Mouse (Mus musculus): ENCODE results near the gene Josd1. TPM values are rescaled to one million over a fixed set of nuclear protein-coding genes. Genes with fewer than 3 reads are reported as not detected.
A peak's percentile ranks its signal among the peaks of the same experiment; 100 is the strongest.
"Not testable (repeated sequence)": the region's sequence is repeated elsewhere in the genome, so short reads cannot be mapped to it uniquely, and the experiment has no call there.

Gene Josd1
- total RNA-seq, 2 experiments from 2014 or later, result 12.1 to 16.0 TPM

DNA sequence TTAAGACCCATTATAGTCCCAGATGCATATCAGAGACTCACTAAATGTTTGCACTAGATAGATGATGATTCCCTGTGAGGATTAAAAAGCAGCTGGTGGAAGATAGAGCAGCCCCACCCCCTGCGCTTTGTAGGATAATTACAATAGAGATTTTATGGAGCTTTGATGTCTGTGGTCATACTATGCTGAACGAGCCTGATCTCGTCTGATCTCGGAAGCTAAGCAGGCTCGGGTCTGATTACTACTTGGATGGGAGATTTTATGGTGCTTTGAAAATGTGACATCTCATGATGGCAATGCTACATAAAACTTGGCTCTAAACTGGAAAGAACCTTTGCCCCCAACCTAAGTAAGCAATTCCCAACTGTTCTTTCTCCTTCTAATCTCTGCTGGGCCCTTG lies 4.6 kb upstream of the Josd1 start:
- no peak for DNase-seq

DNA sequence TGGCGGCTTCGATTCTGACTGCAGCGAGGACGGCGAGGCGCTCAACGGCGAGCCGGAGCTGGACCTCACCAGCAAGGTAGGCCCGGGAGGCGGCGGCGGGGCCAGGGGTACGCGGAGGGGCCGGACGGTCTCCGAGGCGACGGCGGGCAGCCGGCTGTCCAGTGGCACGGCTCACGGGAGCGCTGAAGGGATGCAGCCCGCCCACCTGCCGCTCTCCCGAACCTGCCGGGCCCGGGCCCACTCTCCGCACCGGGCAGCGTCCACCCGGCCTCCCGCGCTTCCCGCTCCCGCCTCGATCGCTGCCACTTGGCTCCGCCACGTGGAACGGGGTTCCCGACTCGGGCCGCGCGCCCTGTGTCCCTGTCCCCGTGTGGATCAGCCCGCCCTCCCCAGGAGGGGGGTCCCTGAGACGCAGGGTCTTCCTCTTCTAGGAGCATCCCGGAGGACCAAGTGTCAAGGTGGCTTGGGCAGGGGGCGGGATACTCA lies 3.3 kb upstream of the Josd1 start:
- peak; percentile 53 for DNase-seq

DNA sequence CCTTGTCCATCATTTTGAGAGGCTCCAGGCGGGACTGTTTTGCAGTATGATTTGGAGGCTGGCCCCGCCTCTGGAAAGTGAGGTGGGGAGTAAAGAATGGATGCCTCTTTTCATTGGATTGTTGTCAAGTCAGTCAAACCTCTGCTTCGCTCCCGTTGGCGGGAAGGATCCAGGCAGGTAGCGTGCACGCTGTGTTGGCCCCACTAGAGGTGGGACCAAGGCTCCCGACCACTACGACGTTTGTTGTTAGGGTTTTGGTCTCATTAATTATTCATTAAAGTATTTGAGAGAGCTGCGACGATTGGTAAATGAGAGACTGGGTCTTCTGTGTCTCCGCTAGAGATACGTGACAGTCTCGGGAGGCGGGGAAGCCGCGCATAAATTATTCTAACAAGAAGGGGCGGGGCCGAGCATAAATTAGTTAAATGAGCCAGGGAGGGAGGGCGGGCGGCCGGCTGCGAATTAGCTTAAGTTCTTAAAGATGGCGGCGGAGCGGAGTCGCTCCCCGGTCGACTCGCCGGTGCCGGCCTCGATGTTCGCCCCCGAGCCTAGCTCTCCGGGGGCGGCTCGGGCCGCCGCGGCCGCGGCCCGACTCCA lies 2.8 kb upstream of the Josd1 start, which contains the start of gene Gtpbp1:
Gene Gtpbp1, plus strand, starts transcription at position 420 of the 597 bp plus-strand sequence.
- DNase-seq, result peak; percentile 98

DNA sequence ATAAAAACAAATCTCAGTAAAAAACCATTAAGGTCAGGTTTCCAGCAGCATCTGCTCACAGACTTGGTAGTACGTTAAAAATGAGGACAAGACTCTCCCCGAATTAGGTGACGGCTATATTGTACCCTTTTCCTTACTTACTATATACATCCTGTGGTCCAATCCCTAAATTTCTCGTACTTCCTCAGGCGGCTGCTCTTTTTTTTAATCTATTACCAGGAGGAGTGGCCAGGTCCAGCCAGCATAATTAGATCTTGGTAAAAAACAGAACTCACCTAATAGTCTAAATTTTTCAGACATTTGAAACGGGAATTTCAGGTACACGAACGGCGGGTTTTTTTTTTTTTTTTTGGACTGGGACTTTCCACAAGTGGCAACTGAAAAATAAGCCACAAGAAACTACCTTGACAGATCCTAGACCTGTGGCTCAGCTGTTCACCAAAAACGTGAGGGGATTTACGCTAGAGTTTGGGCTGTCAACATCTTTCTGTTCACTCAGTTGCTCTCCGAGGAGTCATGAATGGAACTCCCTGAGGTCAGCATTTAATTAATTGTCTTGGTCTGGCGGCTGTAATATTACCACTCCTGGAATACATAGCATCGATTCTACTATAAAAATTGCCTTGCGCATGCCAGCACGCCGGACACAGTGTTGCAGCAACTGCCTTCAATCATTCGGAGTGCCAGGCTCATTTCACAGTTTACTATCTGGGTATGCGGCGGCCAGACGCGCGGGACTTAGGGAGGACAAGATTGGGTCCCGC lies 2.1 kb upstream of the Josd1 start:
- DNase-seq, result no peak

DNA sequence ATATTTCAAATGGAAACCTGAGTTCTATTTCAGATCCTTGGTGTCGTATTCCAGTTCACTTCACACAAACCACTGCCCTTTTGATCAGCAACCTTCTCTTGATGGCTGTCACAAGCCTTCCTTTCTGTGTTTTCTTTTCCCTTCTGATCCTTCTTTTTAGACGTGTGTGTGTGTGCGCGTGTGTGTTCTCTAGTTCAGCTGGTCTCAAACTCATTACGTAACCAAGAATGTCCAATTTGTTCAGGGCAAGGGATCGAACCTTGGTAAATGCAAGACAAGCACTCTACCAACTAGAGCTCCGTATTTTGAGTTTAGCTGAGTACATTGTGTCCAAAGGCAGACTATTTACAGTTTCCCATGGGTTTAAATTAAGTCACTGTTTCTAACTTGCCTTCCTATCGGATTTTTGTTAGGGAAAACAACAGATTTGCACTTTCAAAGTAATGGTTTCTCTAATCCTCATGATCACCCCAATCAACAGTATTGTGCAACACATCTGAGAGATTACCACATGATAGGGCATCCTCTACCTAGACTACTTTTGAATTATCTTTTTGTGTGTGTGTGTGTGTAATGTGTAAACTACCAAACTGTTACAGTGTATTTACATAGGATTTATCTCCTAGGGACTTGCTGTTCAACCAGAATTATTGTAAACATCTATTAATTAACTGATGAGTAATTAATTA lies 693 bp upstream of the Josd1 start:
- DNase-seq, result no peak

DNA sequence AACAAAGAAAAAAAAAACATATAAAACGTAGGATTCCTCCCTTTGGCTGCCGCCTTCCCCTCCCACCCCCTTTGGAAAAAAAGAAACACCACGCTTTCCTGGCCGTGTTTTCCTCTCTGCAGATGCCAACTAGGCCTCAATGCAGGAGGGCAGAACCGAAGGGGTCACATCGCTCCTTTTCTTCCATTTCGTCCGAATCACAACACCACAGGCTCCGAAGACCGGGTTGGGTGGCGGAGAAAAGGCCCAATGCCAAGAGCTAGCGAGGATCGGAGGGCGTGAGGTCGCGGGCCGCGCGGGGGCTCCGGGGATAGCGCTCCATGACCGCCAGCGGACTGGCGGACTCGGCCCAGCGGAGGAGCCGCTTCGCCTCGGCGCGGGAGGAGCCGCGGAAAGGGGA lies 544 bp downstream of the Josd1 start:
- no peak for DNase-seq

DNA sequence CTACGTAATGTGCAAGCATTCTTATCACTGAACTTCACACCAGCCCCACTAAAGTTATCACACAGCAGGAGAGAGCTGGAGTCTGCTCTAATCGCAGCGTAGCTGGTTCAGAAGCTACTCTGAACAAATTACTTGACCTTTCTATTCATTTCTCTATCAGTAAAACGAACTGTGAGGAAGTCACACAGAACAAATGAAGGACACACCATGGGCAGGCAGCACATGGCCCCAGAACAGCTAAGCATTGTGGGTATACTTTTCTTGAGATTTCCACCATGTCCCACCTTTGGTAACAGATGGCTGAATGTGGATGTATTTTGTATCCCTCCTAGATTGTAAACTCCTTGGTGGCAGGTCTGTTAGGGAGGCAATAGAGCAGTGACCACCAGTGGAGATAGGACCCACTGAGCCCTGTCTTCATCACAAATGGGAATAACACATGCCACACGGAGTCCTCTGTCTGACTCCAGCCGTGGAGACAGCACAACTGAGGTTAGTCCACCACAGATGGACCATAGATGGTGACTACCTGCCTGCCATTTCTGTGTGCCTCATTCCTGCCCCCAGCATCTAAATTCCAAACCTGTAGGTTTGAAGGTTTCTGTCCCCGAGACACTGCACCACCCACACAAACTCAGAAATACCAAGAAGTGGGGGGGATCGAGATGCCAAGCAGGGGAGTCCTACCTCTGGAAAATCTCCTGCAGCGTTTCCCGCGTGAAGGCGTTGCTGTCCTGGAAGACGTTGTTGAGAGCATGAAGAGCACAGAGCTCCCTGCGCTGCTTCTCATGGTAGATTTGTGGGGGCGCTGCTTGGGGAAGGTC lies 1.5 kb downstream of the Josd1 start:
- no peak for DNase-seq

DNA sequence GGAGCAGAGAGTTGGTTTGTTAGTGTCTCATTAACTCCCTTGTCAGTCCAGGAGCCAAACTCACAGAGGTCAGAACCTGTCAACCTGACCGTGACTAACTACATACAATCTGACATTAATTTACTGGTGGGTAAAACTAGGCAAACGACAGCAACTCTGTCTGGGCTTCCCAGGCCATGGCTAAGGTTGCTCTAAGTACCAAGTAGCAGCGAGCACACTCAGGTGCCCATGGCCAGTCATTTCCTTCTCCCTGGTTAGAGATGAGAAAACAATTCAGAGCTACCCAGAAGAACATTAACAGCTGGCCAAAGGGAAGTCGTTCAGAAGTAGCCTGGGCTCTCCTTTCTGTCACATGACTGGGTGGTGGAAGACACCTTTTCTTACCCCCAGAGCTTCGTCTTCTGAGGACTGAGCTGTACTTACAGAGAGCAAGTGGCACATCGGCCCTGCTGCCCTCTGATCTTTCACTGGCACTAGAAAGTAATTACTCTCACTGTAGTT lies 2.5 kb downstream of the Josd1 start:
- no peak for DNase-seq

DNA sequence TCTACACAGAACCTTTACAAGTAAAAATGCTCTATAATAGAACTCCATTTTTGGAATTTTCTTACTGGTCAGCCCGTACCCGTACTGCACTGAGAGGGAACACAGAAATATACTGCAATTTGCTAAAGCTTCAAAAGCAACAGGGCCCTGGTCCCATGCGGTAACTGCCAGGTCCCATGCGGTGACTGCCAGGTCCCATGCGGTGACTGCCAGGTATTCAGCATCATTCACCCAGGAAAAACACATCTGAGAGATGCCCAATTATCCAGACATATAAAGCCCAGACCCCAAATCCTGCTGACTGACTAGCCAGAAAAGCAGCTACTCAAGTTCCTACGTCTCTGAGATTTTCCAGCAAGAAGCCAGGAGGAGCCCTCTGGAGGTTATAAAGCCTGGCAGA lies 3.1 kb downstream of the Josd1 start:
- DNase-seq, result no peak

DNA sequence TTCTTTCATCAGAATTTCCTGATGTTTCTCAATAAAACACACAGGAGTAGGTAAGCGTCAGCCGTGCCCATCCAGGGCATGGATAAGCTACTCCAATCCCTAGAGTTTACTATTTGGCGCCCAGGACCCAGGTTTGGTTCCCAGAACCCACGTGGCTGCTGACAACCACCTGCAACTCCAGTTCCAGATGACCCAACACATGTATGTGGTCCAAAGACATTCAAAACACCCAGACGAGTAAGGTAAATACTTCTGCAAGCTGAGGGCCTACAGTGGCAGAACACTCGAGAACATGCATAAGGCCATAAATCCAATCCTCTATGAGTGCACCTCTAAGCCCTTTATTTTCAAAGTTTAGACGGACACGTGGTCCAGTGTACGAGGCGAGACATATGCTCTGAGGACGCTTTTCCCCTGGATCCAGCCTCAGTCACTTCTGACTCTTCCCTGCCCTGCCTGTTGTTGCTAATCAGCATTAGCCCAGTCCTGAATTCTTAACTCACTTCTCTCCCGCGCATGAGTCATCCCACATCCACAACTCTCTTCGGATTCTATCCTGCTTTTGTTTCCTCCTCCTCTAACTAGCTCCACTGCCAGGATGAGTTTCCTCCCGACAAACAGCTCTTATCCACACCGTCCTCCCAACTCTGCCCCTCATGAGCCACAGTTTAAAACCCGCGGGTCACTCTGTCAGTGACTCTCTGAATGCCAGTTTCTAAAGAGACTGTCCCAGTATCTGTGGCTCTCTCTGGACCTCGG lies 3.8 kb downstream of the Josd1 start:
- no peak for DNase-seq

DNA sequence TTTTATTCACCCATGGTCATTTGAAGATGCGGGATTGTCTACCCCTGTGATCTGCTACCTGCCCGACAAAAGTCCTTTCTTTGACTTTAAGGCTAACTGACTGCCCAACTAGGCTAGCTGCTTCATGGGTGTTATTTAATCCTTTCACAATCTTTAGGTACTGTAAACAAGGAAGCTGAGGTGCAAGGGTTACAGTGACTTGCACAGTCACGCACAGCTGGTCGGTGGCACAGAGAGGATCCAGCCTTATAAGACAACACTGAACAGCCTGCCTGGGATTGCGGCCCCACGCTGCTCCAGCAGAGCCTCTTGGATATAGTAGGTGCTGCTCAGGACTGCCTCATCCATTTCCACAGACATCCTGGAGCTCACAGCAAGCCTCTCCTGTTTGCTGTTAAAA lies 4.6 kb downstream of the Josd1 start:
- no peak for DNase-seq

DNA sequence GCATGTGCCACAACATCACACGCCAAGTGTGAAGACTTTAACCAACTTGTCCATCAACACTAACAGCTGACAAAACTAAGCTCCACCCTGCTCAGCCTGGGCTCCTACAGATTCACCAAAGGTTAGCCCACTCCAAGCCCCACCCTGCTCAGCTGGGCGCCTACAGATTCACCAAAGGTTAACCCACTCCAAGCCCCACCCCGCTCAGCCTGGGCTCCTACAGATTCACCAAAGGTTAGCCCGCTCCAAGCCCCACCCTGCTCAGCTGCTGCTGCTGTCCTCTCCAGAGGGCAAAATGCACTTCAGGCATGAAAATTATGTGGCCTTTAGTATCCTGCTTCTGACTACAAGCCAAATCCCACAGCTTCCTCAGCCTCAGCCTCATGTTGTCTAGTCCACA lies 5.7 kb downstream of the Josd1 start:
- no peak for DNase-seq

DNA sequence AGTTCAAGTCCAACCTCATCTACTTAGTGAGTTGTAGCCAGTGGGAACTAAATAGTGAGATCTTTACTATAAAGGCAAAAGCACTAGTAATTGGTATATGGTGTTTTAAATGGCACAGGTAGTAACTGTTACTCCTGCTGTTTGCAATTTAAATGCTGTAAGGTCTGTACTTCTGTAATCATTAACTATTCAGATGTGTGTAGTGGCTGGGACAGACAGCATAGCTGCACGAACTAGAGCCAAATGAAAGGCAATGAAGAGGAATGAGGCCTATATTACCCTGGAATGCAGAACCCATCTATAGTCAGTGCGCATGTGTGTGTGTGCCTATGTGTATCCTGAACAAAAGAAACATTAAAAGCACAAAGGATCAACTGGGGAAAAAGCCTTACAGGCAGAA lies 9.8 kb downstream of the Josd1 start:
- no peak for DNase-seq

DNA sequence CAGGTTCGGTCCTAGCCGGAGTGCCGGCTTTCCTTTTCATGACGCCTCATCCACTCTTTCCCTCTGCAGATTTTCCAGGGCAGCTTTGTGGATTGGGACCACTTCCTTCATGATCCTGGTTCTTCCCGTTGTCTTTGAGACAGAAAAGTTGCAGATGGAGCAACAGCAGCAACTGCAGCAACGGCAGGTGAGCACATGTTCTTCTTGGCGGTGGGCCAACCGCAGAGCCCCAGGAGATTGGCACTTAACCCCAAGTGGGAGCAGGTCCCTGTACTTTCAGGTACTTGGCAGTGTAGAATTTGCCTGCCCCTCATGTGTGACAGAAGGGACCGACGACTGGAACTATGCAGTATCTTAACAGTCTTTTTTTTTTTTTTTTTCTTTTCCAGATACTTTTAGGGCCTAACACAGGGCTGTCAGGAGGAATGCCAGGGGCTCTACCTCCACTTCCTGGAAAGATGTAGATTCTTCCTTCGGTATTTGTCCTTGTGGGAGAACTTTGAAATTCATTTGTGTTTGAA lies 15.8 kb downstream of the Josd1 start:
- DNase-seq, result not testable (repeated sequence)

DNA sequence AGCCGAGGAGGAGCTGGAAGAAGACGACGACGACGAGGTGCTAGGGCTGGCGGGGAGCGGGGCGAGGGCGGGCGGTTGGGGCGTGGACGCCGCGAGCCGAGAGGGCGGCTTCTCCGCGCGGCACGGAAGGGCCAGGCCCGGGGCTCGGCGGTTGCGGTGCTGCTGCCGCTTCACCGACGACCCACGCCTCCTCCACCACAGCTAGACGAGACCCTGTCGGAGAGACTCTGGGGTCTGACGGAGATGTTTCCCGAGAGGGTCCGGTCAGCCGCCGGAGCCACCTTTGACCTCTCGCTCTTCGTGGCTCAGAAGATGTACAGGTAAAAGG lies 16.8 kb downstream of the Josd1 start:
- no peak for DNase-seq

DNA sequence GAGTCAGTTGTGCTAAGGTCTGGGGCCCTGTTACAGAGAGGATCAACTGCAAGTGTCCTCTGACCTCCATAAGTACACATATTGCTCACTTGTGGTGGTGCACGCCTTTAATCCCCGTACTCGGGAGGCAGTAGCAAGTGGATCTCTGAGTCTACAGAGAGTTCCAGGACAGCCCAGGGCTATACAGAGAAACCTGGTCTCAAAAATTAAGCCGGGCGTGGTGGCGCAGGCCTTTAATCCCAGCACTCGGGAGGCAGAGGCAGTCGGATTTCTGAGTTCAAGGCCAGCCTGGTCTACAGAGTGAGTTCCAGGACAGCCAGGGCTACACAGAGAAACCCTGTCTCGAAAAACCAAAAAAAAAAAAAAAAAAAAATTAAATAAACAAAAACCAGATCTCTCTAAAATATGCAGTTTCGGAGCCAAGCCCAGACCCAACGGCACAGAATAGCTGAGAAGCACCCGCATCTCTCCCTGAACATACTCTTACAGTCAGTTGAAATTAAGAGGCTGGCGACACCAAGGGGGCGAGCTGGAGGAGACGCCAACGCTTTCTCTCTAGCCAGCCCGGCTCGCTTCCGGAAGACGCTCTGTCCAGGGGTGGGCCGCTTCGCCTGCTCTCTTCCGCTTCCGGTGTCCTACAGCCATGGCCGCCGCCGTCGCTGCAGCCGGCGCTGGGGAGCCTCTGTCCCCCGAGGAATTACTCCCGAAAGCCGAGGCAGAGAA lies 17.3 kb downstream of the Josd1 start, which contains the start of gene Tomm22:
Gene Tomm22, plus strand, starts transcription at position 613 of the 723 bp plus-strand sequence.
- peak; percentile 90 for DNase-seq

DNA sequence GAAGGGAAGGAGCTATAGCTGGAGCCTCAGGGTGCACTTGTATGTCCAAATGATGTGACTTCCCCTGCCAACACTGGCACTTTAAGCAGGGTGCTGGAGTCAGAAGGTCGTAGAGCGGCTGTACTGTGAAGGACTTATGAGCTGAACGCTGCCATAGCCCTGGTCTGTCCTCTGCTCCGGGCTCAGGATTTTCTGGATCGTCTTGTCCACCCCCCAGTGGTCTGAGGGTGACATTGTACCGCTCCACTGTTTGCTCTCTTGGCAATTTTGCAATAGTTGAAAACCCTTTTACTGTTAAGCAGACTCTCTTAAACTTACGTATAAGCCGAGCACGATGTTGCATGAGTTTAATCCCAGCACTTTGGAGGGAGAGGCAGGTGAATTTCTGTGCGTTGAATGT lies 18.5 kb downstream of the Josd1 start:
- DNase-seq, result no peak

DNA sequence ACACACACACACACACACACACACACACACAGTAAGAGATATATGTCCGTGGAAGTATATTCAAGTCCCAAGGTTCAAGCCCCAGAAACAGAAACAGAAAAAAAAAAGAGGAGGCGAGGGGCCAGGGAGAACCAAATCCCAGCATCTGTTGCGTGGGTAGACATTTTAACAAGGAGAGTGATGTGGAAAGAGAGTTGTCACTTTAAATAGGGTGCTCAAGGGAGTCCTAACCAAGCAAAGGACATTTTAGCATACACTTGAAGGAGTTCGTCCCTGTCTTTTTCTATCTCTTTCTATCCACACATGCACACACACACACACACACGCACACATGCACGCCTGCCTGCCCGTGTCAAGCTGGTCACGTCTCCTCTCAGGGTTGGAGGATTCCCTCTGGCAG lies 23.1 kb downstream of the Josd1 start:
- DNase-seq, result no peak

DNA sequence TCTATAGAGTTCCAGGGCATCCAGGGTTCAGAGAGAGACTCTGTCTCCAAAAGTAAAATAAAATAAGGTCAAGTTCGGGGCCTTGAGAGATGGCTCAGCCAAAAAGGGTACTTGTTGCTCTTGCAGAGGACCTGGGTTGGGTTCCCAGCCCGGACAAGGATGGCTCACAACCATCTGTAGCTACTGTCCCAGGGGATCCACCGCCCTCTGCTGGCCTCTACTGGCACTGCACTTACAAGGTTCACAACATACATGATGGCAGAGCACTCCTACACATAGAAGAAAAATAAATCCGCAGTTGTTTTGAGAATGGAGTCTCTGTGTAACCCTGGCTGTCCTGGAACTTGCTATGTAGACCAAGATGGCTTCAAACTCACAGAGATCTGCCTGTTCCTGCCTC lies 25.9 kb downstream of the Josd1 start:
- no peak for DNase-seq

Data from gastrocnemius, postnatal 25 days (tissue).